8 mouse cellular contexts compared by ENCODE assay signal in genomic region chr9:88482829-88483396, GRCm38 (mm10). TPM values are rescaled to one million over a fixed set of nuclear protein-coding genes. Genes with fewer than 3 reads are reported as not detected.
DNase-seq lines count a peak whose midpoint lies in the region; ATAC-seq and TF ChIP-seq lines count a peak whose summit lies in the region.

No protein-coding gene starts in this region.

- intact Hi-C loops in heart, adult 2 months (cut with DNase I) = no loop called here

- 0 out of 2 replicates have a peak, but pooled peaks have one; percentile 63 for TF ChIP-seq EP300 in heart, adult 2 months (IDR thresholded peaks at IDR 0.05; ENCODE audit: insufficient read depth, low read depth, low read length)

- TF ChIP-seq POLR2A in heart, adult 2 months (IDR thresholded peaks at IDR 0.05; ENCODE audit: insufficient read depth, low read depth, low read length) = no peak; the same call in 1 of the 2 replicates
- TF ChIP-seq POLR2A in lung, adult 2 months (IDR thresholded peaks at IDR 0.05; ENCODE audit: borderline replicate concordance, extremely low read depth, low read depth, low read length) = no peak

- peak overlapping the region; percentile 100 for H3K4me3 ChIP-seq in embryonic facial prominence, embryonic 12.5 days
- peak overlapping the region; percentile 69 for H3K4me3 ChIP-seq in heart, adult 2 months
- peak overlapping the region; percentile 99 for H3K4me3 ChIP-seq in kidney, postnatal 0 days (replicated peaks; ENCODE audit: low read depth, low read length)
- H3K4me3 ChIP-seq in lung, adult 2 months (replicated peaks; ENCODE audit: extremely low read depth, low read depth, low read length) = peak overlapping the region; percentile 83

- no peaks in the 10 kb centered on the region for H3K27me3 ChIP-seq in embryonic facial prominence, embryonic 12.5 days
- H3K27me3 ChIP-seq in heart, adult 2 months (ENCODE audit: control insufficient read depth, insufficient read depth, low read length) = no peaks in the 10 kb centered on the region
- no peaks in the 10 kb centered on the region for H3K27me3 ChIP-seq in kidney, postnatal 0 days (ENCODE audit: insufficient read depth, low read length)

- ATAC-seq in CD4-positive, CD25-positive, alpha-beta regulatory T cell, adult 4 months = peak; percentile 25
- no peak for ATAC-seq in embryonic facial prominence, embryonic 12.5 days (ENCODE audit: insufficient number of reproducible peaks, insufficient read depth, low FRiP score, low TSS enrichment)
- ATAC-seq in kidney, postnatal 0 days (replicated peaks; ENCODE audit: low FRiP score, low read depth) = no peak

- peaks cover 5% of the 10 kb centered on the region for H3K4me1 ChIP-seq in embryonic facial prominence, embryonic 12.5 days
- H3K4me1 ChIP-seq in heart, adult 2 months (ENCODE audit: control insufficient read depth, insufficient read depth, low read length) = peaks cover 1% of the 10 kb centered on the region
- peaks cover 8% of the 10 kb centered on the region; the same call in 1 of the 2 replicates for H3K4me1 ChIP-seq in kidney, postnatal 0 days (replicated peaks; ENCODE audit: insufficient read depth, low read length)
- H3K4me1 ChIP-seq in lung, adult 2 months (ENCODE audit: control insufficient read depth, insufficient read depth, low read length) = no peaks in the 10 kb centered on the region; the same call in 1 of the 2 replicates

- no peaks in the 10 kb centered on the region for H3K36me3 ChIP-seq in embryonic facial prominence, embryonic 12.5 days
- H3K36me3 ChIP-seq in heart, adult 2 months (ENCODE audit: control insufficient read depth, insufficient read depth, low read length) = peaks cover 14% of the 10 kb centered on the region
- H3K36me3 ChIP-seq in kidney, postnatal 0 days (ENCODE audit: insufficient read depth, low read length) = no peaks in the 10 kb centered on the region

- peak overlapping the region; percentile 99 for H3K27ac ChIP-seq in embryonic facial prominence, embryonic 12.5 days
- peak overlapping the region; percentile 99 for H3K27ac ChIP-seq in heart, adult 2 months
- H3K27ac ChIP-seq in kidney, postnatal 0 days = peak overlapping the region; percentile 98

- no peaks in the 10 kb centered on the region for H3K9me3 ChIP-seq in embryonic facial prominence, embryonic 12.5 days
- no peaks in the 10 kb centered on the region for H3K9me3 ChIP-seq in kidney, postnatal 0 days (replicated peaks; ENCODE audit: low read length)

- H3K4me2 ChIP-seq in embryonic facial prominence, embryonic 12.5 days (replicated peaks) = peak overlapping the region; percentile 52
- H3K4me2 ChIP-seq in kidney, postnatal 0 days (ENCODE audit: low read length) = peak overlapping the region; percentile 71

- peak; percentile 80 to 85 for DNase-seq in adrenal gland, adult 18-20 months (ENCODE audit: low spot score in 2 of 2)
- peak; percentile 92 to 93 for DNase-seq in heart, adult 2 months
- peak; percentile 79 for DNase-seq in kidney, postnatal 0 days (ENCODE audit: low spot score)
- DNase-seq in lung, adult 2 months = no peak
- DNase-seq in retina, embryonic 14.5 days (ENCODE audit: low spot score) = peak; percentile 85
- no peak for DNase-seq in embryo, embryonic 11 days

- H3K79me2 ChIP-seq in heart, adult 2 months (replicated peaks; ENCODE audit: control insufficient read depth, insufficient read depth, low read length) = no peaks in the 10 kb centered on the region

- TF ChIP-seq CTCF in heart, adult 2 months (IDR thresholded peaks at IDR 0.05) = 0 out of 2 replicates have a peak, but pooled peaks have one; percentile 7
- TF ChIP-seq CTCF in kidney, postnatal 0 days (IDR thresholded peaks at IDR 0.05; ENCODE audit: low read depth) = no peak
- TF ChIP-seq CTCF in lung, adult 2 months (IDR thresholded peaks at IDR 0.05; ENCODE audit: insufficient read depth, low read length) = no peak

- H3K9ac ChIP-seq in embryonic facial prominence, embryonic 12.5 days = peak overlapping the region; percentile 94
- H3K9ac ChIP-seq in heart, adult 2 months (ENCODE audit: low read depth, low read length) = peak overlapping the region; percentile 93
- H3K9ac ChIP-seq in kidney, postnatal 0 days (ENCODE audit: low read depth, low read length) = peak overlapping the region; percentile 82

- under 1% methylated on average over 40 of the region's 52 CpGs for WGBS in embryonic facial prominence, embryonic 12.5 days
- 2% methylated on average over 48 of the region's 52 CpGs for WGBS in heart, adult 2 months
- under 1% methylated on average over 32 of the region's 52 CpGs for WGBS in kidney, postnatal 0 days
- WGBS in lung, adult 2 months = 1% methylated on average over 51 of the region's 52 CpGs

RNA-seq across cellular contexts. Expression of gene Syncrip, which starts 0.5 kb away (rescaled TPM):
- polyA plus RNA-seq in CD4-positive, CD25-positive, alpha-beta regulatory T cell, adult 4 months (2017; shearing (Covaris generic)) = 100 to 1,000 TPM in 1 of 2 experiments, 10 to 100 TPM in 1; 96.0 to 101 TPM
- 10 to 100 TPM; 72.3 to 93.0 TPM for total RNA-seq in adrenal gland, adult 18-20 months (2021)
- polyA plus RNA-seq in embryonic facial prominence, embryonic 12.5 days (2016; fragmentation: Nextera tagmentation; extraction: Ambion mirVana) = 122 and 127 TPM in 2 replicates
- 10 to 100 TPM; 60.8 to 64.6 TPM for total RNA-seq in heart, adult 2 months (2021)
- polyA plus RNA-seq in heart, adult 2 months (2012; rRNA removed) = 6.6 and 14.3 TPM in 2 replicates
- 73.8 and 84.0 TPM in 2 replicates for polyA plus RNA-seq in kidney, postnatal 0 days (2015; fragmentation: Nextera tagmentation; extraction: Ambion mirVana)
- polyA plus RNA-seq in lung, adult 2 months (2012; rRNA removed) = 3.0 and 7.9 TPM in 2 replicates

RNA-seq across cellular contexts. Expression of gene Gm20537, which starts 26.5 kb away (rescaled TPM):
- polyA plus RNA-seq in CD4-positive, CD25-positive, alpha-beta regulatory T cell, adult 4 months (2017; shearing (Covaris generic)) = 1 to 10 TPM; 1.2 to 1.8 TPM
- total RNA-seq in adrenal gland, adult 18-20 months (2021) = 1 to 10 TPM in 1 of 2 experiments, under 1 TPM in 1; 0.99 to 1.2 TPM
- 0.67 and 1.0 TPM in 2 replicates for polyA plus RNA-seq in embryonic facial prominence, embryonic 12.5 days (2016; fragmentation: Nextera tagmentation; extraction: Ambion mirVana)
- under 1 TPM in 1 of 2 experiments, not detected in 1; 0.78 TPM for total RNA-seq in heart, adult 2 months (2021)
- 0.23 TPM in 1 of 2 replicates, not detected in the other for polyA plus RNA-seq in heart, adult 2 months (2012; rRNA removed)
- polyA plus RNA-seq in kidney, postnatal 0 days (2015; fragmentation: Nextera tagmentation; extraction: Ambion mirVana) = not detected in 2 replicates
- 0.34 and 1.1 TPM in 2 replicates for polyA plus RNA-seq in lung, adult 2 months (2012; rRNA removed)

RNA-seq across cellular contexts. Expression of gene Snx14, which starts 44.2 kb away (rescaled TPM):
- polyA plus RNA-seq in CD4-positive, CD25-positive, alpha-beta regulatory T cell, adult 4 months (2017; shearing (Covaris generic)) = 10 to 100 TPM; 44.6 to 52.4 TPM
- total RNA-seq in adrenal gland, adult 18-20 months (2021) = 10 to 100 TPM; 38.7 to 55.1 TPM
- polyA plus RNA-seq in embryonic facial prominence, embryonic 12.5 days (2016; fragmentation: Nextera tagmentation; extraction: Ambion mirVana) = 20.2 and 24.3 TPM in 2 replicates
- 10 to 100 TPM; 21.0 to 22.8 TPM for total RNA-seq in heart, adult 2 months (2021)
- polyA plus RNA-seq in heart, adult 2 months (2012; rRNA removed) = 9.2 and 17.3 TPM in 2 replicates
- polyA plus RNA-seq in kidney, postnatal 0 days (2015; fragmentation: Nextera tagmentation; extraction: Ambion mirVana) = 20.9 and 24.7 TPM in 2 replicates
- 15.4 and 16.5 TPM in 2 replicates for polyA plus RNA-seq in lung, adult 2 months (2012; rRNA removed)

Comparison
In these comparisons a context has a peak if more than half of its experiments do, and no peak if none do; other contexts are left out.
1. DNase-seq: peak in adrenal gland, adult 18-20 months (2 of 2), heart, adult 2 months (2 of 2), kidney, postnatal 0 days (single experiment) and retina, embryonic 14.5 days (single experiment); none in lung, adult 2 months (single experiment) and embryo, embryonic 11 days (single experiment).
2. Peak in every context shown above with its lines, with median percentiles within 50 percentile points of each other: H3K27ac ChIP-seq, H3K4me3 ChIP-seq and H3K9ac ChIP-seq.